ENCODE assay signal across 35 mouse cellular contexts in genomic region chr2:28101892-28102291, GRCm38 (mm10). TPM values are rescaled to one million over a fixed set of nuclear protein-coding genes. Genes with fewer than 3 reads are reported as not detected.
DNase-seq lines count a peak whose midpoint lies in the region; ATAC-seq and TF ChIP-seq lines count a peak whose summit lies in the region.
"Had no signal": no experiment of that assay in that cellular context is flagged by ENCODE, and none has a peak within 500 bp of the region (broad histone marks: within the 10 kb centered on the region; RNA-seq: fewer than 3 reads in every experiment).

No protein-coding gene starts in this region.

- H3K9me3 ChIP-seq in liver, embryonic 11.5 days (ENCODE audit: control insufficient read depth, low read length): no peaks in the 10 kb centered on the region
- no peaks in the 10 kb centered on the region for H3K9me3 ChIP-seq in liver, embryonic 13.5 days (replicated peaks)
- H3K9me3 ChIP-seq in intestine, embryonic 16.5 days (ENCODE audit: control insufficient read depth, low read length): no peaks in the 10 kb centered on the region
- H3K9me3 ChIP-seq: forebrain, embryonic 15.5 days; hindbrain, embryonic 13.5 days; midbrain, embryonic 12.5 days; neural tube, embryonic 13.5 days had no signal

- H3K27ac ChIP-seq in liver, embryonic 11.5 days (ENCODE audit: low read depth, low read length): no peak overlapping the region
- H3K27ac ChIP-seq in liver, embryonic 13.5 days: peak overlapping the region; percentile 84
- H3K27ac ChIP-seq in olfactory bulb, adult 2 months (ENCODE audit: insufficient read depth, low read depth, low read length): peak overlapping the region; percentile 57
- no peak overlapping the region for H3K27ac ChIP-seq in intestine, embryonic 16.5 days (ENCODE audit: low read length)
- H3K27ac ChIP-seq: forebrain, embryonic 15.5 days; hindbrain, embryonic 13.5 days; layer of hippocampus, adult 2 months; midbrain, embryonic 12.5 days; neural tube, embryonic 13.5 days had no signal

- no peak for TF ChIP-seq POLR2A in olfactory bulb, adult 2 months (IDR thresholded peaks at IDR 0.05; ENCODE audit: insufficient read depth, low read depth, low read length)

- no peak overlapping the region for H3K4me2 ChIP-seq in liver, embryonic 11.5 days
- H3K4me2 ChIP-seq in liver, embryonic 13.5 days: no peak overlapping the region
- H3K4me2 ChIP-seq in intestine, embryonic 16.5 days (ENCODE audit: low read depth, low read length): no peak overlapping the region
- H3K4me2 ChIP-seq: forebrain, embryonic 15.5 days; heart, embryonic 11.5 days; hindbrain, embryonic 13.5 days; lung, embryonic 14.5 days; midbrain, embryonic 12.5 days; neural tube, embryonic 13.5 days had no signal

- no peaks in the 10 kb centered on the region for H3K36me3 ChIP-seq in liver, embryonic 11.5 days (ENCODE audit: control insufficient read depth, insufficient read depth, low read length)
- no peaks in the 10 kb centered on the region for H3K36me3 ChIP-seq in liver, embryonic 13.5 days
- no peaks in the 10 kb centered on the region for H3K36me3 ChIP-seq in intestine, embryonic 16.5 days (ENCODE audit: control insufficient read depth, insufficient read depth, low read length)
- H3K36me3 ChIP-seq: forebrain, embryonic 15.5 days; hindbrain, embryonic 13.5 days; midbrain, embryonic 12.5 days; neural tube, embryonic 13.5 days had no signal

- WGBS in liver, embryonic 11.5 days: 78% methylated on average over 2 of the region's 2 CpGs
- WGBS in liver, embryonic 13.5 days (ENCODE audit: insufficient replicate concordance): 86% methylated on average over 2 of the region's 2 CpGs
- WGBS in olfactory bulb, adult 2 months: 46% methylated on average over 2 of the region's 2 CpGs
- WGBS in intestine, embryonic 16.5 days: 80% methylated on average over 2 of the region's 2 CpGs

- peaks cover 13% of the 10 kb centered on the region for H3K4me1 ChIP-seq in liver, embryonic 11.5 days (replicated peaks; ENCODE audit: control insufficient read depth, insufficient read depth, low read length)
- peaks cover 69% of the 10 kb centered on the region for H3K4me1 ChIP-seq in liver, embryonic 13.5 days (replicated peaks)
- H3K4me1 ChIP-seq in olfactory bulb, adult 2 months (ENCODE audit: control insufficient read depth, insufficient read depth, low read length): peaks cover 45% of the 10 kb centered on the region
- H3K4me1 ChIP-seq in intestine, embryonic 16.5 days (ENCODE audit: control insufficient read depth, insufficient read depth, low read length): peaks cover 4% of the 10 kb centered on the region

- peaks cover 11% of the 10 kb centered on the region for H3K27me3 ChIP-seq in liver, embryonic 11.5 days (replicated peaks; ENCODE audit: control insufficient read depth, insufficient read depth, low read length)
- H3K27me3 ChIP-seq in liver, embryonic 13.5 days: peaks cover 24% of the 10 kb centered on the region
- no peaks in the 10 kb centered on the region for H3K27me3 ChIP-seq in intestine, embryonic 16.5 days (replicated peaks; ENCODE audit: control insufficient read depth, insufficient read depth, low read length)
- H3K27me3 ChIP-seq: forebrain, embryonic 15.5 days had no signal

- H3K4me3 ChIP-seq in liver, embryonic 11.5 days (ENCODE audit: low read depth, low read length): no peak overlapping the region
- no peak overlapping the region for H3K4me3 ChIP-seq in liver, embryonic 13.5 days (replicated peaks)
- H3K4me3 ChIP-seq in olfactory bulb, adult 2 months (ENCODE audit: insufficient read depth, low read depth, low read length): no peak overlapping the region
- no peak overlapping the region for H3K4me3 ChIP-seq in intestine, embryonic 16.5 days (ENCODE audit: low read length)
- H3K4me3 ChIP-seq: forebrain, embryonic 15.5 days; hindbrain, embryonic 13.5 days; layer of hippocampus, adult 2 months; midbrain, embryonic 12.5 days; neural tube, embryonic 13.5 days had no signal

- no peak overlapping the region for H3K9ac ChIP-seq in liver, embryonic 11.5 days (ENCODE audit: low read depth, low read length)
- H3K9ac ChIP-seq in liver, embryonic 13.5 days: no peak overlapping the region
- H3K9ac ChIP-seq in intestine, embryonic 16.5 days (ENCODE audit: low read depth, low read length): no peak overlapping the region
- H3K9ac ChIP-seq: forebrain, embryonic 15.5 days; hindbrain, embryonic 13.5 days; lung, embryonic 14.5 days; midbrain, embryonic 12.5 days; neural tube, embryonic 13.5 days had no signal

- ATAC-seq in liver, embryonic 11.5 days (replicated peaks; ENCODE audit: low FRiP score): no peak
- peak; percentile 49; the same call in 1 of the 2 replicates for ATAC-seq in liver, embryonic 13.5 days (ENCODE audit: low read depth)
- no peak; the same call in 1 of the 2 replicates for ATAC-seq in granulocyte monocyte progenitor cell, adult 5-6 weeks (replicated peaks; ENCODE audit: poor library complexity, severe bottlenecking)
- no peak for ATAC-seq in intestine, embryonic 16.5 days
- ATAC-seq: forebrain, embryonic 15.5 days had no signal

- DNase-seq in liver: peak; percentile 49
- no peak for DNase-seq in liver, embryonic 11.5 days (ENCODE audit: low spot score)
- DNase-seq in brain, adult 2 months (ENCODE audit: low read depth, low spot score): peak; percentile 81
- DNase-seq in liver, embryonic 13.5 days: peak; percentile 16
- no peak for DNase-seq in thymus, postnatal 0 days (ENCODE audit: low spot score)
- DNase-seq: adrenal gland, postnatal 25 days; cerebellum, adult 8-10 months; cerebellum, postnatal 36 days; gastrocnemius, postnatal 25 days; heart, adult 18-20 months; heart, postnatal 4 days; kidney, adult 11 months; kidney, postnatal 14 days; left cerebral cortex, postnatal 4 days; lung, embryonic 14.5 days; retina, postnatal 1 day; right cerebral cortex, postnatal 14 days; spleen, adult 18-20 months; thymus, adult 18-20 months; thymus, postnatal 36 days had no signal

- TF ChIP-seq CTCF in olfactory bulb, adult 2 months (IDR thresholded peaks at IDR 0.05; ENCODE audit: insufficient read depth, low read depth, low read length): no peak

RNA-seq across cellular contexts. Expression of gene Fcnb, which starts 17.2 kb away (rescaled TPM):
- 4.1 and 5.6 TPM in 2 replicates for polyA plus RNA-seq in liver, embryonic 11.5 days (2014; fragmentation: Nextera tagmentation; extraction: Ambion mirVana)
- polyA plus RNA-seq in liver, embryonic 13.5 days (2015; fragmentation: Nextera tagmentation; extraction: Ambion mirVana): 10.6 and 13.1 TPM in 2 replicates
- not detected in 2 replicates for polyA plus RNA-seq in olfactory bulb, adult 2 months (2012; ENCODE audit: insufficient read depth, insufficient read length, low replicate concordance, missing spikeins)
- total RNA-seq in granulocyte monocyte progenitor cell, adult 5-6 weeks (2014; fragmentation: Nextera tagmentation): 24.9 and 61.5 TPM in 2 replicates
- total RNA-seq in granulocyte monocyte progenitor cell, adult 5-6 weeks (2017): 30.0 and 32.4 TPM in 2 replicates
- polyA plus RNA-seq in thymus, postnatal 0 days (2015; fragmentation: Nextera tagmentation; extraction: Ambion mirVana): 0.23 and 0.24 TPM in 2 replicates
- polyA plus RNA-seq in intestine, embryonic 16.5 days (2015; fragmentation: Nextera tagmentation; extraction: Ambion mirVana): 0.42 and 1.0 TPM in 2 replicates
- total RNA-seq: adrenal gland, adult 18-20 months; adrenal gland, postnatal 25 days; gastrocnemius, adult 18-20 months; gastrocnemius, postnatal 25 days; heart, adult 18-20 months; heart, postnatal 4 days; layer of hippocampus, adult 2 months; layer of hippocampus, postnatal 25 days; left cerebral cortex, adult 8-10 months; left cerebral cortex, postnatal 4 days had no signal
- polyA plus RNA-seq: frontal cortex, adult 2 months; kidney, embryonic 14.5 days; lung, embryonic 14.5 days; midbrain, embryonic 12.5 days had no signal

Comparison
In these comparisons a context has a peak if more than half of its experiments do, and no peak if none do; other contexts are left out.
1. DNase-seq: peak in liver (single experiment), brain, adult 2 months (single experiment) and liver, embryonic 13.5 days (single experiment); none in liver, embryonic 11.5 days (single experiment) and thymus, postnatal 0 days (single experiment).
2. H3K27ac ChIP-seq: peak in liver, embryonic 13.5 days (single experiment) and olfactory bulb, adult 2 months (single experiment); none in liver, embryonic 11.5 days (single experiment) and intestine, embryonic 16.5 days (single experiment).